8 mouse cellular contexts compared by ENCODE assay signal in the genomic region with DNA sequence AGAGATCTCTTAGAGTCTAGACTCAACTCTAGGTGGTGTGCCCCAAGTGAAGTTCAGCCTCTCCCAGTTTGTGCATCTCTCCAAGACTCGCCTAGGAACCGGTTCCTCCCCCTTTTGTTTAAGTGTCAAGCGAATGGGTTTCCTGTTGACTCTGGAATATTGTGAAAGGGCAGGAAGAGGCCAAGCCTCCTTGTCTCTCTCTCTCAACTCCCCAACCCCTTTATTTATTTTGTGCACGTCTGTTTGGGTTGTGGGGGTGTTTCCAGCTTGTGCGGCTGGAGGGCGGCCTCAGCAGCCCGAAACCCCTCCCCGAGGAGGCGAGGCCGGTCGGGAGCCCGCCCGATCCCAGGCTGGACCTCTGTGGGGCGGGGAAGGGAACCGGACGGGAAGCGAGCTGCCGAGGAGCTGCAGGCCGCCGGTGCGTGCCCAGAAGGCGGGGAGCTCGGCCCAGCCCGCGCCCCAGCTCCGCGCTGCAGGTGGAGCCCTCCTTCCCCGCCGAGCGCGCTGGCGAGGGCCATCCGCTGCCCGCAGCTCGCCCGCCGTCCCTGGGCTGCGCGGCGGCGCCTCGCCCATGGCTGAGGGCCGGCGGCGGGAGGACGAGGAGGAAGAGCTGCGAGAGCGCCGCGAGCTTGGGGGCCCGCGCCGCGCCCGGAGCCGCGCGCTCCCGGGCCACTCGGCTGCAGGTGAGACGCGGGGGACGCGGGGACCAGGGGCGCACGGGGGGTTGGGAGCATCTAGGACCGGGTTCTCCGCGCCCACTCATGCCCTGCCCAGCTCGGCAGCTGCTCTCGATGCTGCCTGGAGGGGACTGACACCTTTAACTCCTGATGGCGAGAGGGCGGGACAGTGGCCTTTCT. TPM values are rescaled to one million over a fixed set of nuclear protein-coding genes. Genes with fewer than 3 reads are reported as not detected.
DNase-seq lines count a peak whose midpoint lies in the region; ATAC-seq lines count a peak whose summit lies in the region.

Sh3d19 (plus strand) TSS at position 368 of the 857 bp plus-strand sequence.

- H3K4me2 ChIP-seq in forebrain, embryonic 14.5 days (ENCODE audit: low read length): peak within 1 kb of the TSS; percentile 81
- H3K4me2 ChIP-seq in heart, embryonic 15.5 days: peak within 1 kb of the TSS; percentile 93
- peak within 1 kb of the TSS; percentile 85 for H3K4me2 ChIP-seq in liver, embryonic 13.5 days
- H3K4me2 ChIP-seq in neural tube, embryonic 11.5 days (ENCODE audit: low read depth): peak within 1 kb of the TSS; percentile 84

- H3K9ac ChIP-seq in forebrain, embryonic 14.5 days (ENCODE audit: low read length): peak within 1 kb of the TSS; percentile 86
- H3K9ac ChIP-seq in heart, embryonic 15.5 days: peak within 1 kb of the TSS; percentile 90
- peak within 1 kb of the TSS; percentile 79 for H3K9ac ChIP-seq in liver, embryonic 13.5 days
- H3K9ac ChIP-seq in neural tube, embryonic 11.5 days (ENCODE audit: low read length): peak within 1 kb of the TSS; percentile 84

- no peaks in the 10 kb centered on the region for H3K36me3 ChIP-seq in forebrain, embryonic 14.5 days (ENCODE audit: control insufficient read depth, insufficient read depth, low read length)
- no peaks in the 10 kb centered on the region for H3K36me3 ChIP-seq in heart, embryonic 15.5 days
- no peaks in the 10 kb centered on the region for H3K36me3 ChIP-seq in liver, embryonic 13.5 days
- no peaks in the 10 kb centered on the region for H3K36me3 ChIP-seq in neural tube, embryonic 11.5 days (ENCODE audit: control insufficient read depth, insufficient read depth, low read length)

- peak; percentile 73 for DNase-seq in ES-CJ7 (ENCODE audit: low read depth, low spot score)
- DNase-seq in cerebellum, adult 11 months: peak; percentile 59
- DNase-seq in forebrain, embryonic 14.5 days (ENCODE audit: low spot score): peak; percentile 71
- peak; percentile 85 to 94 for DNase-seq in kidney, postnatal 25 days
- DNase-seq in liver, embryonic 13.5 days: peak; percentile 50
- DNase-seq in neural tube, embryonic 11.5 days (ENCODE audit: low spot score): peak; percentile 79
- peak; percentile 80 for DNase-seq in testis, postnatal 14 days (ENCODE audit: low spot score)

- H3K4me3 ChIP-seq in forebrain, embryonic 14.5 days (ENCODE audit: low read depth, low read length): peak within 1 kb of the TSS; percentile 70
- peak within 1 kb of the TSS; percentile 95 for H3K4me3 ChIP-seq in heart, embryonic 15.5 days
- H3K4me3 ChIP-seq in liver, embryonic 13.5 days (replicated peaks): peak within 1 kb of the TSS; percentile 74
- peak within 1 kb of the TSS; percentile 82 for H3K4me3 ChIP-seq in neural tube, embryonic 11.5 days (ENCODE audit: low read depth, low read length)

- H3K27ac ChIP-seq in forebrain, embryonic 14.5 days (ENCODE audit: low read depth, low read length): peak within 1 kb of the TSS; percentile 55; the same call in 1 of the 2 replicates
- H3K27ac ChIP-seq in heart, embryonic 15.5 days: peak within 1 kb of the TSS; percentile 73
- peak within 1 kb of the TSS; percentile 72 for H3K27ac ChIP-seq in liver, embryonic 13.5 days
- H3K27ac ChIP-seq in neural tube, embryonic 11.5 days (ENCODE audit: low read depth, low read length): peak within 1 kb of the TSS; percentile 39; the same call in 1 of the 2 replicates

- ATAC-seq in forebrain, embryonic 14.5 days: peak; percentile 87
- ATAC-seq in heart, embryonic 15.5 days (replicated peaks; ENCODE audit: insufficient number of reproducible peaks, insufficient read depth, low FRiP score, low read depth): peak; percentile 94
- ATAC-seq in liver, embryonic 13.5 days (ENCODE audit: low read depth): peak; percentile 89
- ATAC-seq in neural tube, embryonic 11.5 days (ENCODE audit: insufficient read depth, low FRiP score, low TSS enrichment): peak; percentile 85

- peaks cover 5% of the 10 kb centered on the region; the same call in 1 of the 2 replicates for H3K4me1 ChIP-seq in forebrain, embryonic 14.5 days (ENCODE audit: control insufficient read depth, insufficient read depth, low read length)
- H3K4me1 ChIP-seq in heart, embryonic 15.5 days (replicated peaks): peaks cover 15% of the 10 kb centered on the region
- H3K4me1 ChIP-seq in liver, embryonic 13.5 days (replicated peaks): peaks cover 31% of the 10 kb centered on the region
- no peaks in the 10 kb centered on the region for H3K4me1 ChIP-seq in neural tube, embryonic 11.5 days (ENCODE audit: control insufficient read depth, insufficient read depth, low read length)

- H3K27me3 ChIP-seq in forebrain, embryonic 14.5 days (replicated peaks; ENCODE audit: control insufficient read depth, insufficient read depth, low read length): no peaks in the 10 kb centered on the region
- no peaks in the 10 kb centered on the region for H3K27me3 ChIP-seq in heart, embryonic 15.5 days
- H3K27me3 ChIP-seq in liver, embryonic 13.5 days: no peaks in the 10 kb centered on the region; the same call in 1 of the 2 replicates
- H3K27me3 ChIP-seq in neural tube, embryonic 11.5 days (ENCODE audit: control insufficient read depth, insufficient read depth, low read length): no peaks in the 10 kb centered on the region

- H3K9me3 ChIP-seq in forebrain, embryonic 14.5 days (replicated peaks; ENCODE audit: control insufficient read depth, low read length): no peaks in the 10 kb centered on the region
- H3K9me3 ChIP-seq in heart, embryonic 15.5 days (replicated peaks): no peaks in the 10 kb centered on the region
- no peaks in the 10 kb centered on the region for H3K9me3 ChIP-seq in liver, embryonic 13.5 days (replicated peaks)
- H3K9me3 ChIP-seq in neural tube, embryonic 11.5 days (ENCODE audit: control insufficient read depth, low read length): no peaks in the 10 kb centered on the region

- under 1% methylated on average over 57 of the region's 73 CpGs for WGBS in forebrain, embryonic 14.5 days
- WGBS in heart, embryonic 15.5 days: 1% methylated on average over 61 of the region's 73 CpGs
- under 1% methylated on average over 54 of the region's 73 CpGs for WGBS in liver, embryonic 13.5 days (ENCODE audit: insufficient replicate concordance)
- 0% methylated on average over 47 of the region's 73 CpGs for WGBS in neural tube, embryonic 11.5 days

RNA-seq across cellular contexts. Expression of gene Sh3d19, which starts in this region (rescaled TPM):
- 4.6 and 6.9 TPM in 2 replicates for polyA plus RNA-seq in forebrain, embryonic 14.5 days (2014; fragmentation: Nextera tagmentation; extraction: Ambion mirVana)
- 11.1 and 16.1 TPM in 2 replicates for polyA plus RNA-seq in heart, embryonic 15.5 days (2015; fragmentation: Nextera tagmentation; extraction: Ambion mirVana)
- 6.2 and 6.9 TPM in 2 replicates for polyA plus RNA-seq in liver, embryonic 13.5 days (2015; fragmentation: Nextera tagmentation; extraction: Ambion mirVana)
- polyA plus RNA-seq in neural tube, embryonic 11.5 days (2014; fragmentation: Nextera tagmentation; extraction: Ambion mirVana): 11.1 and 11.8 TPM in 2 replicates

Comparison
In these comparisons a context has a peak if more than half of its experiments do, and no peak if none do; other contexts are left out.
1. Peak in every context shown above with its lines: DNase-seq, ATAC-seq, H3K4me3 ChIP-seq and H3K27ac ChIP-seq.